Mouse (Mus musculus) lung, postnatal 4 days (tissue): Measurements from ENCODE around the gene Acta1.

Experiments used
- DNase-seq, 2 experiments: peaks; one replicate each; pipeline ENCODE4 v3.0.0; 2021

The Acta1 gene

GRCm38 (mm10) chr8:123894502-123895097 lies at the start of gene Acta1:
TSS of gene Acta1 (minus strand) at chr8:123894751.
- DNase-seq = no peak

- no peak for DNase-seq
Observed at GRCm38 (mm10) chr8:123929026-123929425, 34.5 kb upstream of the Acta1 start.

- no peak for DNase-seq
Observed at GRCm38 (mm10) chr8:123925671-123926070, 31.1 kb upstream of the Acta1 start.

- DNase-seq = peak; percentile 83 to 88
Observed at GRCm38 (mm10) chr8:123924719-123925118, 30.2 kb upstream of the Acta1 start.

GRCm38 (mm10) chr8:123914635-123915034 lies 20.1 kb upstream of the Acta1 start:
- no peak for DNase-seq

- no peak for DNase-seq
Observed at GRCm38 (mm10) chr8:123912265-123912664, 17.7 kb upstream of the Acta1 start.

- no peak for DNase-seq
Observed at GRCm38 (mm10) chr8:123907604-123908003, 13.1 kb upstream of the Acta1 start.

GRCm38 (mm10) chr8:123902653-123903052 lies 8.1 kb upstream of the Acta1 start:
- DNase-seq = no peak

GRCm38 (mm10) chr8:123899366-123899765 lies 4.8 kb upstream of the Acta1 start:
- DNase-seq = peak in 1 of 2 experiments; percentile 38

GRCm38 (mm10) chr8:123898576-123898975 lies 4.0 kb upstream of the Acta1 start:
- no peak for DNase-seq

GRCm38 (mm10) chr8:123896774-123897173 lies 2.2 kb upstream of the Acta1 start:
- DNase-seq = no peak

- DNase-seq = no peak
Observed at GRCm38 (mm10) chr8:123896366-123896761, 1.8 kb upstream of the Acta1 start.

- DNase-seq = no peak
Observed at GRCm38 (mm10) chr8:123895680-123896365, 1.3 kb upstream of the Acta1 start.

GRCm38 (mm10) chr8:123895230-123895629 lies 679 bp upstream of the Acta1 start:
- DNase-seq = no peak

- DNase-seq = no peak
Observed at GRCm38 (mm10) chr8:123893413-123893812, 1.1 kb downstream of the Acta1 start.

- no peak for DNase-seq
Observed at GRCm38 (mm10) chr8:123892586-123893155, 1.9 kb downstream of the Acta1 start.

GRCm38 (mm10) chr8:123891883-123892585 lies 2.5 kb downstream of the Acta1 start:
- DNase-seq = no peak

GRCm38 (mm10) chr8:123891271-123891670 lies 3.3 kb downstream of the Acta1 start:
- peak; percentile 51 to 52 for DNase-seq

- DNase-seq = no peak
Observed at GRCm38 (mm10) chr8:123889797-123890196, 4.8 kb downstream of the Acta1 start.

GRCm38 (mm10) chr8:123887956-123888355 lies 6.6 kb downstream of the Acta1 start:
- DNase-seq = no peak

- no peak for DNase-seq
Observed at GRCm38 (mm10) chr8:123887163-123887562, 7.4 kb downstream of the Acta1 start.

- DNase-seq = no peak
Observed at GRCm38 (mm10) chr8:123884721-123885565, 9.6 kb downstream of the Acta1 start.

- no peak for DNase-seq
Observed at GRCm38 (mm10) chr8:123883094-123883493, 11.5 kb downstream of the Acta1 start.
